Mouse (Mus musculus) layer of hippocampus, adult 2 months (tissue): Measurements from ENCODE around the gene Nfam1. TPM values are rescaled to one million over a fixed set of nuclear protein-coding genes. Genes with fewer than 3 reads are reported as not detected.
A peak's percentile ranks its signal among the peaks of the same experiment; 100 is the strongest.

Experiments used
- DNase-seq, 2 experiments: peaks; one replicate each; pipeline ENCODE4 v3.0.0; 2022; ENCODE audit warnings: low spot score in 2 of 2
- H3K27ac ChIP-seq: fragments of 200-600 bp; 2 replicates; pipeline ENCODE4 v1.8.1; 2022
- H3K4me3 ChIP-seq: fragments of 200-600 bp; 2 replicates; pipeline ENCODE4 v1.8.1; 2022; ENCODE audit warnings: mild to moderate bottlenecking
- CTCF ChIP-seq: fragments of 200-600 bp; conservative IDR thresholded peaks from 2 replicates; pipeline ENCODE4 v1.8.1; 2022; ENCODE audit warnings: antibody characterized with exemption, mild to moderate bottlenecking, moderate library complexity
- microRNA-seq, 2 experiments: library from miRNA; unstranded; fragments of <30 nt; microRNA quantifications; one replicate each; pipeline ENCODE4 v1.2.0; 2021
- total RNA-seq, 2 experiments: library from RNA; stranded (reverse); gene quantifications; 2 replicates each; pipeline ENCODE4 v1.2.3; 2021

Nfam1 gene
- total RNA-seq, 2 experiments from 2014 or later, result 1.9 to 2.8 TPM

DNA sequence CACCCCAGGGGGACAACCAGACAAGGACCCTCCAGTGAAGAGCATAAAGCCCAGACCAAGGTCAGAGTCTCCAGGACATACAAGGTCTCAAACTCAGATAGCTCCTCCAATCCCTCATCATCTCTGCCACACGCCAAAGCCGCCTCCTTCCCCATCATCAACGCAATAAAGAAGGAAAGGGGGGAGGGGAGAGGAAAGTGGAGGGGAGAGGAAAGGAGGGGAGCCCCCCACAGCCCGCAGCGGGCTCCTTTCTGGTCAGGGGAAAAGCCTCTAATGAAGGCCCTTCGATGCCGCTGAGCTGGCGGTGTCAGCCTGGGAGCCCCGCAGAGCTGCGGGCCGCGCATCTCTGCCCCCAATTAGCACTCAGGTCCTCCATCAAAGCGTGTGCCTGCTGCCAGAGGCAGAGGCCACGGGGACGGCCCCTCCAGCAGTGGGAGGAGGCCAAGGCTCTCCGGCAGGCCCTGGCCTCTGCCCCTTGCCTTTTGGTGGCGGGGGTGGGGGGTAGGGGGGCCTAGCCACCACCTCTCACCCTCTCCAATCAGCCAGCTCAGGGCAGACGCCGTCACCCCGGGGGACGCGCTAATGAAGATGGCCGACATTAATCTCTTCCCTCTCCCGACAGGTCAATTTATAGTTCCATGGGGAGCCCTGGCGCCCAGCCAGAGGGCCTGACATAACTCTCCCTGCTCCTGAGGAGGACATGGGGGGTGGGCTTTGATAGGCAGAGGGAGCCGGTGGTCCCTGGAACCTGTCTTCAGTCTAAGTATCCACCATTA lies 72.1 kb downstream of the Nfam1 start:
- Histone ChIP-seq H3K4me3 (peak overlapping the region; percentile 45), H3K27ac (peak overlapping the region; percentile 83)
- no peak for TF ChIP-seq CTCF
- no peak for DNase-seq

DNA sequence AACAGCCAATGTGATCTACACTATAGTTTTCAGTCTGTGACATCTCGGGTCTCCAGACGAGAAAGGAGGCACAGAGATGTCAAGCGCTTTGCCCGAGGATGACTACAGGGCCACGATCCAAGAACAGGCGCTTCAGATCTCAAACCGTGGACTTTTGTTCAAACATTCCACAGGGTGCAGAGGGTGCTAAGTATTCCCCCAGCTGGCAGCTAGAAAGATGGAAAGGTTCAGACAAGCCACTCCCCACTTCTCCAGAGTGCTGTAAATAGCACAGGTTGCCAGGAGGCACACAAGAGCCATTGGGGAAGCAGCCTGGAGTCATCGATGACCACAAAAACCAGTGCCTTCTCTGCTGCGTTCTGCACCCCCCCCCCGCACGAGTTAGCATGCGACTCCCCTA lies 74.0 kb downstream of the Nfam1 start:
- TF ChIP-seq CTCF, result no peak
- DNase-seq, result no peak
- Histone ChIP-seq H3K27ac (peak overlapping the region; percentile 76), H3K4me3 (no peak overlapping the region)

- DNase-seq, result peak; percentile 58 to 67
- Histone ChIP-seq H3K27ac (peak overlapping the region; percentile 76), H3K4me3 (peak overlapping the region; percentile 34)
- peak; percentile 26 for TF ChIP-seq CTCF
Measured at GRCm38 (mm10) chr15:82958253-82958701, 74.8 kb downstream of the Nfam1 start.

- no peak overlapping the region for H3K4me3 ChIP-seq
- DNase-seq, result no peak
- no peak for TF ChIP-seq CTCF
- no peak overlapping the region for H3K27ac ChIP-seq
Measured at GRCm38 (mm10) chr15:82956721-82957120, 76.4 kb downstream of the Nfam1 start.

DNA sequence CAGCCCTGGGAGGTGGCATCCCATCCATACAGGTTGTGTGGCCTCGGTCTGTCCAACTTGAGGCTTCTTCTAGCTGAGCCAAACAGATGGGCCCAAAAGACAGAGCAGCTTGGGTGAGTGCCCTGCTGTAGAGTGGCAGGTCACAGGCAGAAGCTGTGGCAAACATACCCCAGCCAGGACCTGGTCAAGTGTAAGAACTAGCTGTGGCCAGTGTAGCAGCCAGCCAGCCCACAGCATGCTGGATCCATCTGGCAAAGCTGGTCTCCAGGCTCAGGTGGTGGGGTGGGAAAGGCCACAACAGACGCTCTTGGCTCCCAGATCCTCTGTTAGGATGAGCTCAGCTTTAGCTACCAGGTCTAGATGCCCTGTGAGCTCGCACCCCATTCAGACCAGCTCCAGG lies 76.8 kb downstream of the Nfam1 start:
- no peak for DNase-seq
- Histone ChIP-seq H3K4me3 (no peak overlapping the region), H3K27ac (no peak overlapping the region)
- TF ChIP-seq CTCF, result no peak

GRCm38 (mm10) chr15:82955286-82955685 lies 77.8 kb downstream of the Nfam1 start:
- H3K4me3 ChIP-seq, result no peak overlapping the region
- no peak for DNase-seq
- TF ChIP-seq CTCF, result no peak
- H3K27ac ChIP-seq, result no peak overlapping the region

GRCm38 (mm10) chr15:82954034-82954433 lies 79.1 kb downstream of the Nfam1 start:
- H3K27ac ChIP-seq, result no peak overlapping the region
- no peak for DNase-seq
- TF ChIP-seq CTCF, result no peak
- no peak overlapping the region for H3K4me3 ChIP-seq

DNA sequence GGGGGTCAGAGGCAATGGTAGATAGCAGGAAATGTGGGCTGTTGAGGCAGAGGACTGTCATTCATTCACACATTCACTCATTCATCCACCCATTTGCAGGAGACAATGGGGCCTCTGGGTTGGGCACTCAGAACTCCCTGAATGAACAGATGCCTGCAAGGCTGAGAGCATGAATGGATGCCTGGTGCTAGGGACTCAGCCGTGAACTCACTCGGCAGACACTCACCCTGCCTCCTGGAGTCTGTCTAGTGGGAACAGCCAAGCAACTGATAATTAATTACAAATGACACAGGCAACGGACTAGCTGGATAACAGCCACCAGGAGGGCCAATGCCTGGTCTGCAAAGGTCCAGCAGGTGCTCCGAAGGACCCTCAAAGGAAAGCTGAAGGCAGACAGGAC lies 80.0 kb downstream of the Nfam1 start:
- no peak for TF ChIP-seq CTCF
- H3K27ac ChIP-seq, result no peak overlapping the region

GRCm38 (mm10) chr15:82952292-82952705 lies 80.8 kb downstream of the Nfam1 start:
- DNase-seq, result no peak
- no peak; the same call in 1 of the 2 replicates for TF ChIP-seq CTCF
- Histone ChIP-seq H3K27ac (no peak overlapping the region), H3K4me3 (no peak overlapping the region)

More for the DNA sequence above, 80.0 kb downstream of the Nfam1 start:
- DNase-seq, result no peak
- H3K4me3 ChIP-seq, result no peak overlapping the region

DNA sequence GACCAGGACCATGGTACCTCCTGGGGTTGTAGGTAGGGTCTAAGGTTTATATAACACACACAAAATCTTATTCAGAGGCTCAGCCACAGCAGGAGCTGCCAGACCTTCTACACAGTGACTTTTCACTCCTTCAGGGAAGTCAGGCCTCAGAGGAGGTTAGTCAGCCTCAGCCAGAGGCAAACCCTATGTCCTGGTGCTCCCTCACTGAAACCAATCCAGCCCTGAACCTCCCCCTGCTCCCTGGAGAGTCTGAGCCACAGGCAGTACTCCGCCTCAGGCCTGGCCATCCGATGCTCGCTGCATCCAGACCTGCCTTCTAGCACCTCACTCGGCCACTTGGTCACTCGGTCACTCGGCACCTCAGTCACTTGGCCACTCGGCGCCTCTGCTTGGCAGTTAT lies 82.9 kb downstream of the Nfam1 start:
- DNase-seq, result no peak

GRCm38 (mm10) chr15:82947431-82947830 lies 85.7 kb downstream of the Nfam1 start:
- no peak overlapping the region for H3K4me3 ChIP-seq
- no peak for TF ChIP-seq CTCF
- H3K27ac ChIP-seq, result no peak overlapping the region
- no peak for DNase-seq

More for the DNA sequence above, 82.9 kb downstream of the Nfam1 start:
- Histone ChIP-seq H3K4me3 (no peak overlapping the region), H3K27ac (no peak overlapping the region)
- TF ChIP-seq CTCF, result no peak

DNA sequence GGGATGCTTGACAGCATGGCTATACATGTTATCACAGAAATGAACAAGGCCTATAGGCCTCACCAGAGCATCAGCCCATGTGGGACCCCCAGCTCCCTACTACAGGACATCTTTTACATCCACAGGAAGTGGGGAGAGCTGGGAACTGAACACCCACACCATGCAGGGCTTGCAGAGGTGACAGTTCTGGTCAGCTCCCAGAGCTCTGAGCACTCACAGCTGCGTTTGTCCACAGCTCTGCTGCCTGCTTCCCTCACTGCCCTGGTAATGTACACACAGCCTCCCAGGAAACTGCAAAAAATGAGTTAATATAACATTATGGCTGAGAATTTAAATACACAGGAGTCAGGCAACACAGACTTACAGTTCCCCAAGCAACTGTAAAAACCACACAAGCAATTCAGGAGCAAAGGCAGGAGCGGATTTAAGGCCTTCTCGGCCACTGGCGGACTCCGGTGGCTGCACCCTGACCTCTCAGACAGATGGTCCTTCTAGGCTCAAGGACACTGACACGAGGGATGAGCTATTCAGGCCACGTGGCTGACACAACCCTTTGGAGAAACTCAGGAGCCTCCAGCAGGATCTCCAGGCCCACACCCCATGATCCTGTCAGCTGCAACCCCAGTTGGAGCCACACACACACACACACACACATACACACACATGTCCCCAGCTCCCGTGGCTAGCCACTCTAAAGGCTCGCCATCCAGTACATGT lies 88.5 kb downstream of the Nfam1 start:
- TF ChIP-seq CTCF, result no peak
- H3K4me3 ChIP-seq, result no peak overlapping the region
- no peak overlapping the region for H3K27ac ChIP-seq
- no peak for DNase-seq

Small RNAs within 50 kb of the gene (microRNA-seq; reads per million reads assigned to microRNA genes)
- 4.8 to 7.7 reads per million in 2 experiments for gene Mir3080

Other genes with a start within 250 kb of the Nfam1 start
- gene Cyp2d26, start 239.0 kb downstream of the Nfam1 start, total RNA-seq, result not detected
- 100 to 1,000 TPM; 219 to 230 TPM for gene Tcf20, start 45.4 kb downstream of the Nfam1 start, total RNA-seq
- 10 to 100 TPM in 1 of 2 experiments, 1 to 10 TPM in 1; 7.1 to 11.8 TPM for gene Serhl, start 56.2 kb upstream of the Nfam1 start, total RNA-seq
- 100 to 1,000 TPM; 144 to 151 TPM for gene Rrp7a, start 89.5 kb upstream of the Nfam1 start, total RNA-seq
- gene Poldip3, start 116.1 kb upstream of the Nfam1 start, total RNA-seq, result 10 to 100 TPM; 90.5 to 91.5 TPM
- gene Cyb5r3, start 139.3 kb upstream of the Nfam1 start, total RNA-seq, result 10 to 100 TPM; 63.7 to 65.6 TPM
- 1 to 10 TPM; 3.2 to 3.6 TPM for gene A4galt, start 218.5 kb upstream of the Nfam1 start, total RNA-seq